Mouse (Mus musculus): ENCODE measurements around the gene Nit1. TPM values are rescaled to one million over a fixed set of nuclear protein-coding genes. Genes with fewer than 3 reads are reported as not detected.

Gene Nit1
- total and polyA plus RNA-seq, 3 experiments: 17.9 to 26.3 TPM; not detected in 1

DNA sequence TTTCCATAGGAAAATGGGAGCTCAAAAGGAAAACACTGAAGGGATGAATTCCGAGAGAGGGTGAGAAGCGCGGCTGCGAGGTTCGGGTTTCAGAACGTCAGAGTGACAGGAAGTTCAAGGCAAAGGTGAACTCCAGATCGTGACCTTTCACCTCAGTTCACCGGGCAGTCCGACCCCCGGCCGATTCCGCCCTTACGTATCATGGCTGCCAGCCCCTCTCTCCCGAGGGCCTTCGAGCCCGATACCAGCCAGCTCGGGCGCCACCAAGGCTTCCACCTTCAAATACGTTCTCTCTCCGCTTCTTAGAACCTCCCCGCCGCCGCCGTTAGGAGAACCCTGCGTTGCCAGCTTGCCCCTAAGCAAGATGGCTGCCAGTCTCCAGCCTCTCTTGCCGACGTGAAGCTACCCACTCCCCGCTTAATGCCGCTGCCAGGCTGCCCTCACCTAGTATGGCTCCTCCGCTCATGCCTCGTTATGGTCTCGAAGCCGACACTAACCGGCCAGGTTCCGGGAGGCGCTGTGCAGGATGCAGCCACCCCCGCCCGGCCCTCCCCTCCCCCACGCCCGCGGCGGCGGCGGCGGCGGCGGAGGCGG is 16.5 kb downstream of the Nit1 start, which contains the start of gene Dedd:
Gene Dedd (plus strand): TSS at position 307 of the 594 bp plus-strand sequence.
- Histone ChIP-seq H3K4me3 (ENCODE audit: control insufficient read depth in 1 of 2, insufficient read depth in 1 of 2, low read depth in 2 of 2, low read length in 2 of 2) (peak within 1 kb of the TSS; percentile 90 to 93), H3K27me3 (ENCODE audit: control insufficient read depth in 1 of 2, insufficient read depth in 2 of 2, low read length in 2 of 2) (no peaks in the 10 kb centered on the region), H3K27ac (ENCODE audit: control insufficient read depth, low read depth, low read length) (peak within 1 kb of the TSS; percentile 88), H3K79me2 (ENCODE audit: control insufficient read depth, insufficient read depth, low read length, poor library complexity) (peaks cover 54% of the 10 kb centered on the region), H3K9ac (ENCODE audit: control insufficient read depth, low read depth, low read length, poor library complexity, severe bottlenecking) (peak within 1 kb of the TSS; percentile 88), H3K9me3 (replicated peaks; ENCODE audit: insufficient read depth, low read length) (no peaks in the 10 kb centered on the region), H3K4me1 (ENCODE audit: control insufficient read depth in 1 of 2, insufficient read depth in 2 of 2, low read length in 2 of 2) (peaks cover 4 to 11% of the 10 kb centered on the region in 2 experiments; a peak in 3 of 4 replicates), H3K36me3 (ENCODE audit: control insufficient read depth in 1 of 2, insufficient read depth in 2 of 2, low read length in 2 of 2) (peaks cover 0 to 20% of the 10 kb centered on the region in 2 experiments; a peak in 2 of 4 replicates)
- DNase-seq (ENCODE audit: low read depth, low spot score): peak; percentile 96
- TF ChIP-seq RAD21 (IDR thresholded peaks at IDR 0.05; ENCODE audit: low read depth, low read length) (no peak), EP300 (IDR thresholded peaks at IDR 0.05; ENCODE audit: low read depth in 1 of 2, low read length in 2 of 2) (no peak), NRF1 (IDR thresholded peaks at IDR 0.05; ENCODE audit: insufficient read depth, low read depth, low read length, poor library complexity, severe bottlenecking) (peak; percentile 54; the same call in 1 of the 2 replicates), ZNF384 (IDR thresholded peaks at IDR 0.05; ENCODE audit: low read depth, low read length) (no peak), MYB (IDR thresholded peaks at IDR 0.05; ENCODE audit: low read depth, low read length) (no peak), ETS1 (IDR thresholded peaks at IDR 0.05; ENCODE audit: low read depth, low read length) (no peak), ELF1 (IDR thresholded peaks at IDR 0.05; ENCODE audit: low read depth, low read length) (peak; percentile 89), GATA1 (IDR thresholded peaks at IDR 0.05; ENCODE audit: low read depth, low read length) (peak; percentile 17; the same call in 1 of the 2 replicates), ZC3H11A (IDR thresholded peaks at IDR 0.05; ENCODE audit: low read depth, low read length) (no peak), MEF2A (IDR thresholded peaks at IDR 0.05; ENCODE audit: extremely low read depth, insufficient replicate concordance, low read depth, low read length, poor library complexity, severe bottlenecking) (no peak), USF2 (IDR thresholded peaks at IDR 0.05; ENCODE audit: borderline replicate concordance in 1 of 2, insufficient read depth in 1 of 2, low read depth in 1 of 2, low read length in 2 of 2) (no peak), RCOR1 (IDR thresholded peaks at IDR 0.05; ENCODE audit: low read depth, low read length) (no peak; the same call in 1 of the 2 replicates), CHD2 (IDR thresholded peaks at IDR 0.05; ENCODE audit: low read length) (peak; percentile 78), ZKSCAN1 (IDR thresholded peaks at IDR 0.05; ENCODE audit: low read depth, low read length) (no peak), USF1 (IDR thresholded peaks at IDR 0.05; ENCODE audit: low read depth, low read length) (no peak), BHLHE40 (IDR thresholded peaks at IDR 0.05; ENCODE audit: borderline replicate concordance, low read depth, low read length) (no peak), MAFK (IDR thresholded peaks at IDR 0.05; ENCODE audit: borderline replicate concordance, low read depth, low read length) (no peak), POLR2AphosphoS2 (IDR thresholded peaks at IDR 0.05; ENCODE audit: low read length) (peak; percentile 63; the same call in 1 of the 2 replicates), JUND (IDR thresholded peaks at IDR 0.05; ENCODE audit: low read depth, low read length) (no peak), TAL1 (IDR thresholded peaks at IDR 0.05; ENCODE audit: low read length) (no peak), NELFE (IDR thresholded peaks at IDR 0.05; ENCODE audit: low read depth, low read length) (peak; percentile 71), TCF12 (IDR thresholded peaks at IDR 0.05; ENCODE audit: low read depth, low read length) (peak; percentile 42), TBP (IDR thresholded peaks at IDR 0.05; ENCODE audit: low read depth, low read length) (peak; percentile 71), GABPA (IDR thresholded peaks at IDR 0.05; ENCODE audit: low read depth, low read length) (0 out of 2 replicates have a peak, but pooled peaks have one; percentile 9), MXI1 (IDR thresholded peaks at IDR 0.05; ENCODE audit: low read depth, low read length) (peak; percentile 72), MAZ (IDR thresholded peaks at IDR 0.05; ENCODE audit: low read depth, low read length) (peak; percentile 59; the same call in 1 of the 2 replicates), CTCF (IDR thresholded peaks at IDR 0.05 in 2 of 3, conservative IDR thresholded peaks at IDR 0.05 in 1 of 3; ENCODE audit: control insufficient read depth in 1 of 3, insufficient read depth in 1 of 3, low read depth in 2 of 3, low read length in 3 of 3, poor library complexity in 1 of 3, severe bottlenecking in 1 of 3) (0 out of 6 replicates have a peak, but pooled peaks of 1 of the 3 experiments have one; percentile 3), MAX (IDR thresholded peaks at IDR 0.05; ENCODE audit: low read length) (peak; percentile 64; the same call in 1 of the 2 replicates), POLR2AphosphoS5 (IDR thresholded peaks at IDR 0.05; ENCODE audit: borderline replicate concordance, low read depth, low read length) (no peak), HCFC1 (IDR thresholded peaks at IDR 0.05; ENCODE audit: low read depth, low read length) (peak; percentile 93), E2F4 (IDR thresholded peaks at IDR 0.05; ENCODE audit: borderline replicate concordance, low read depth, low read length) (no peak), UBTF (IDR thresholded peaks at IDR 0.05; ENCODE audit: borderline replicate concordance, insufficient read depth, low read depth, low read length) (0 out of 2 replicates have a peak, but pooled peaks have one; percentile 79), MYC (IDR thresholded peaks at IDR 0.05; ENCODE audit: low read depth, low read length) (0 out of 2 replicates have a peak, but pooled peaks have one; percentile 10), ZMIZ1 (IDR thresholded peaks at IDR 0.05; ENCODE audit: low read depth, low read length) (0 out of 2 replicates have a peak, but pooled peaks have one; percentile 44), SIN3A (IDR thresholded peaks at IDR 0.05; ENCODE audit: low read length) (peak; percentile 95)
